Mouse (Mus musculus) spleen, postnatal 4 days (tissue): ENCODE results near the gene Zap70.

Experiments used
- DNase-seq, 2 experiments: peaks; one replicate each; pipeline ENCODE4 v3.0.0; 2022; ENCODE audit warnings: low spot score in 2 of 2

The Zap70 gene

DNA sequence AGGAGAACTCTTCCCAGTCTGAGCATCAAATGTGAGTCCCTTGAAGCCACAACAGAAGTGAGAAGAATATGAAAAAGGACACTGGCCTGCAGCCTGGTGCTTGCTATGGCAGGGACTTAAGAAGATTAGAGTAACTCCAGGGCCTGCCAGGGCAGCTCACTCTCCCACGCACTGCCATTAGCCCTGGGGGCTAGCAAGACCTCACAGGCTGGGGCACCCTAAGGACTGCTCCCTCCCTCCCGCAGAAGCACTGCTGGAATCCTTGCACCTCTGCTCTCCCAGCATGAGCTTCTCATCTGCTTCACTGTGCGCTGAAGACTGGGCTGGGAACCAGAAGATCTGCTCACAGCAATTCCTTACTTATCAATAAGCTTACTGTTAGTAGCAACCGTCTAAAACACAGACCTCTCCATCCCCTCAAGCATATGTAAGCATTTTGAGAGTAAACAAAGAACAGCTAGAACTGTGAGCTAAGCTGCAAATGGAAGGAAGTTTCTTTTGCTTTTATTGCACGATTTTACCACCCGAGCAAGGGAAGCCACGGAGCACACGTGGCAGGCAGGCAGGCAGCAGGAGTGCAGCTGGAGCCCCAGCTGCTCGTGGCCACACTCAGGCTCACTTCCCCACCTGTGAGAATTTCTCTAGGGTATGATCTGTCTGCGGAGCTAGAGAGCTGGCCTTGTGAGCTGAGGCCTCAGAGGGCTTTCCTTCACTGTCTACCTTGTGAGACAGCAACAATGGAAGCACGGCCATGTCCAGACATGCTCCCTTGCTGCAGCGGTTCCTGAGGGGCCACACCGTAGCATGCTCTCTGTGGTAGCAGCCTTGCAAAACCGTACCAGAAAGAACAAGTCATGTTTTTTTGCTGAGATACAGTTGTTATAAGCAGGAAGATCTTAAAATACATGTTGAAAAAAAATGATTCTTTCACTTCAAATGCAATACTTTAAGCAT, 69.6 kb downstream of the Zap70 start:
- no peak for DNase-seq
